Mouse (Mus musculus) thymus, adult 2 months (tissue): ENCODE measurements around the gene Tmem266.

Source experiments
- CTCF ChIP-seq: fragments of 200-500 bp; IDR thresholded peaks from 2 replicates; pipeline ENCODE4 v1.5.1; 2012; ENCODE audit warnings: mild to moderate bottlenecking, control low read depth, low read length, moderate library complexity, borderline replicate concordance; ENCODE audit not compliant: control insufficient read depth, poor library complexity, insufficient read depth; ENCODE audit errors: extremely low read depth
- POLR2A ChIP-seq: fragments of 200-500 bp; IDR thresholded peaks from 2 replicates; pipeline ENCODE4 v1.6.1; 2012; ENCODE audit warnings: mild to moderate bottlenecking, low read length, control low read depth, moderate library complexity; ENCODE audit not compliant: control insufficient read depth, poor library complexity, insufficient read depth; ENCODE audit errors: extremely low read depth

- TF ChIP-seq CTCF (no peak), POLR2A (no peak)
These were observed 75.6 kb downstream of the Tmem266 start for GRCm38 (mm10) chr9:55402276-55402675.
